Mouse (Mus musculus) kidney, adult 11 months (tissue): Measurements from ENCODE around the gene Mlycd.
"Not testable (repeated sequence)": the region's sequence is repeated elsewhere in the genome, so short reads cannot be mapped to it uniquely, and the experiment has no call there.

Experiments
- DNase-seq: peaks from one replicate; pipeline ENCODE4 v3.0.0; 2022

Gene Mlycd

DNA sequence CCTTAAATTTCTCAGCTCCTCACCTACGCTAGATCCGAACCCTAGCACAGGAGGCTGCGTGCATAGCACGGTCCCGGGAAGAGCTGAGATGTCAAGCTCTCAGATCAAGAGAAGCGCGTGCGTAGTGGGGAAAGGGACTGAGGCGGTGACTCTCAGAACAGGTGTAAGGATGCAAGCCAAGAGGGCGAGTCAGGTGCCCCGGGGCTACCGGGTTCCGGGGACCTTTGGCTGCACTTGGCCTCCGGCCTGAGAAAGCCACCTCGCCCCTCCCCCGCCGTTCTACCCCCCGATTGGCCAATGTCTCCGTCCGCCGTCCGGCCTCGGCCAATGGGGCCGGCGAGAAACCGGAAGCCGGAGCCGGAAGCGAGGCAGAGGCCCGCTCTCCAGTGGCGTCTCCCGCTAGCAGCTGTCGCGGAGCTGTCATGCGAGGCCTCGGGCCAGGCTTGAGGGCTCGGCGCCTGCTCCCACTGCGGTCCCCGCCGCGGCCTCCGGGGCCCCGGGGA lies at the start of gene Mlycd:
Mlycd (plus strand) TSS at position 355 of the 503 bp plus-strand sequence.
- DNase-seq = peak; percentile 94

DNA sequence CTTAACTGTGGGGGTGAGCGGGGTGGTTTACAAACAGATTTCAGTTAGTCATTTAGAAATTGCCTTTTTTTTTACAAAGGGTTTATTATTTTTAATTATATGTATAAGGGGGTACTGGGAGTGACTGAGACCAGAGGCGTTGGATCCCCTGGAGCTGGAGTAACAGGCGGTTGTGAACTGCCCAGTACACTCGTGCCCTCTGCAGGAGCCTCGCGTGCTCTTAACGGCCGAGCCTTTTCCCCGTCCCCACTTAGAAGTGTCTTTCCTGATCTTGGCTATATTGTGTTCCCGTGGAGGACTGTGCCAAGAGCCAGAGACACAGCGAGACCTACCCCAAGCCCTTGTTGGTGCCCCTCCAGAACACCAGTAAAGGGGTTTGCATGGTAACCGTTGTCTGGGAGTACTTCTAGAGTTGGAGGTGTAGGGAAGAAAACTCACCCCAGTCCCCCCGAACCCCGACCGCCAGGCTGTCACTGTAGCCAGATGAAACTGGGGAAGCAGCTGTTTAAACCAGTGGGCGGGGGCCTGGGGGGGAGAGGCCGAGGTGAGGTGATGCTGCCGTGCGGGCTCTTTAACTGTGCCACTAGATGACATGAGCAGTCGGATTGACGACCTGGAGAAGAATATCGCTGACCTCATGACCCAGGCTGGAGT lies 49.5 kb upstream of the Mlycd start:
- DNase-seq = peak; percentile 11

- no peak for DNase-seq
These were observed 49.0 kb upstream of the Mlycd start for GRCm38 (mm10) chr8:119345683-119346075.

DNA sequence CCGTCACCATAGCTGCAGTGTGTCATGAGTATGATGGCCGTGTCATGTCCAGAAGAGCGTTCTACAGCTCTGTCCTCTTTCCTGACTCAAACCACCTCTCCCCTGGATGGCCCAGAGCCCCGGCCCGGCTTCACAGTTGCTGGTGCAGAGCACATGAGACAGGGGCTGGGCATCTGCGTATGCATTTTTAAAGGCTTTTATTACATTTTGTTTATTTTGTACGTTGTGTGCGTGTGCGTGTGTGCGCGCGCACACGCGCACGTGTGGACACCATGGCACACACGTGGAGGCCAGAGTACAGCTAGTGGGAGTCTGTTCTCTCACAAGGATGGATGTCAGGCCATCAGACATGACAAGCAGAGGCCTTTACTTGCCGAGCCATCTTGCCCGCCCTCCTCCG lies 43.0 kb upstream of the Mlycd start:
- DNase-seq = no peak

DNA sequence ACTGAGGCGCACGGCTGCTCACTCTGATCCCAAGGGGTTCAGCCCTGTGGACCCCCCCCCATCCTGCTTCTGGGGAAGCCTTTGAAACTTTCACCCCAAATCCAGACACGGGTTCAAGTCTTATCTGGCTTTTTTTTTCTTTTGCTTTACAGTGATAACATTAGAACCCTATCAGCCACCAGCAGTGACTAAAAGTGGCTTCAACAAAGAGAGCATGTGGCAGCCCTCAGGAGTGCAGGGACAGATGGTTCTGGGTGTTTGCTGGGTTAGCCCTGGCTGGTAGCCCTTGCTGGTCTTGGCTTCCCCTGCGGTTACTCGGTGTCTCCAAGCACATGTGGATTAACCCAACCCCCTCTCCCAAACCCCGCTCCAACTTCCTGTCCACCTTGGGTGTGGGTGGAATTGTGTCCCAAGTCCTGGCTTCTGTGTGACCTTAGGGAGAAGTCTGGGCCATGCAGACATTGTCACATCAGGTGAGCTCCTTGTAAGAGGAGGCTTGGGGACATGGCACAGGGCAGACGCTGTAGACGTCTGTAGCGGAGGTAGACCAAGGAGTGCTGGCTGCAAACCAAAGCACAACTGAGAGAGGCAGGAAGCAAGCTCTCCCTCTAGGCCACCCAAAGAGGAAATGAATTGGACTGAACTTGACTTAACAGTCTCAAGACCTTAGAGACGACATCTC lies 41.6 kb upstream of the Mlycd start:
- no peak for DNase-seq

DNA sequence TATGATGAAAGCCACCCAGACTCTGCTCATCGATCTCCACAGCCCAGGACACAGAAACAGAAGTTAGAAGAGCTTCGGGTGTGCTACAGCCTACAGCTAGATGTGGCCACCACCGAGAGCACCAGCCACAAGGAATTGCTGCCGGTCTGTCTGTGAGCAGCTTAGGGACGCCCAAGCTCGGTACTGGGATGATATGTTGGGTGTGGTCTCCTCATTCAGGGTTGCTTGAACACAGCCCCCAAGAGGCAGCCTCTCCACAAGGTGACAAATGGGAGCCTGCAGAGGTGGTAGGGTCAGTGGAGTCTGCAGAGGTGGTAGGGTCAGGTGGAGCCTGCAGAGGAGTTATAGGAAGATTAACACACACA lies 41.0 kb upstream of the Mlycd start:
- no peak for DNase-seq

- DNase-seq = not testable (repeated sequence)
These were observed 38.0 kb upstream of the Mlycd start for GRCm38 (mm10) chr8:119356631-119357030.

- DNase-seq = no peak
These were observed 36.5 kb upstream of the Mlycd start for GRCm38 (mm10) chr8:119358175-119358574.

GRCm38 (mm10) chr8:119358836-119359235 lies 35.8 kb upstream of the Mlycd start:
- no peak for DNase-seq

DNA sequence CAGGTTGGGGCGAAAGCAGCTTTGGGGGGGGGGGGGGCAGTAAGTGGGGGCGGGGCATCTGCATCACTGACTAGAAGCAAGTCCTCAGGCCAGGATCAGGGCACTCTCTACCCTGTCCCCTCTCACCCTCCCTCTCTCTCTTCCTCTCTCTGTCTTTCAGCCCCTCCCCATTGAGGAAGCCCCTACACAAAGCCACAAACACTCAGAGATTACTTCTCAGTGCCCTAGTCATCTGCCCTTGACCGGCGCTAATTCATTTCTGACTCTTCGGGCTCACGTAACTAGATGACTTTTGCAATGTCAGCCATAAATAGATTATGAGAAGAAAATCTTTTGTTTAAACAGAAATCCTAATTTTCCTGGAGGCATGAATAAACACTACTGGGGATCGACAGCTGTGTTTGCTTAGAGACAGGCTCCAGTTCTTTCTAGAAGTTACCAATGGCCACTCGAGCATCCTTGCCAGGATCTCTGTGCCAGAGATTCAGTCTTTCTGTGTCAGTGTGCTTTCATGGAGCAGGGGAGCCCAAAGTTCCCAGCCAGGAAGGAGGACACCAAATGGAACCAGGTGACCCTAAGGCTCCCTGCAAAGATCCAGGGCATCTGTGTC lies 33.9 kb upstream of the Mlycd start:
- DNase-seq = no peak

DNA sequence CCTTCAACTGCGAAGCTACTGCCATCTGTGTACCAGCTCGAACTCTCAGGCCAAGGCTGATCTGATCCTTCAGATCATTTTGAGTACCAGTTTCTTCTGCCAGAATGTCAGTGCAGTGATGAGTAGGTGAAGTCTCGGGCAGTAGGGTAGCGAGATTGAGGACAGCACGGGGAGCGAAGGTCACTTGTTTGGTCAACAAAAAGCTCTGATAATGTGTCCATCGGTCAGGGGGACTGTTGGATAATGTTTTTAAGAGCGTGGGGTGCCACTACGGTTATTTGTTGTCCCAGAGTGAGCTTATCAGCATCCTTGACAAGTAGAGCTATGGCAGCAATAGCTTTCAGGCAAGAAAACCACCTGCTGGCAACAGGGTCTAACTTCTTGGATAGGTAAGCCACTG lies 20.0 kb upstream of the Mlycd start:
- not testable (repeated sequence) for DNase-seq

DNA sequence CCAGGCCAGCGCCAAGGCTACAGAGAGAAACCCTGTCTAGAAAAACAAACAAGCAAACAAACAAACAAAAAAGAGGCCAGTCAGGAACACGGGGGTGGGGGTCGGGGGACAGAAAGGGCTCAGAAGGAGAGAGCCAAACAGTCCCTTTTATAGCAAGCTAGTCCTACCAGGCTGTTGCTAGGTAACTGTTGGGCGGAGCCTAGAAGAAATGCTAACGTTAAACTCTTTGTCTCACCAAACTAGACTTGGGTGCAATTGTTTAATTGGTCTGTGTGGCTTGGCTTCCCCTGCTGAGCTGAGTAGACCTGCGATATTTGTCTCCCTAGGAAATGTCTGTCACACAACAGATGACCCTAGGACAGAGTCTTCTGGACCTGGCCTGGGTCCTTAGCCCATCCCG lies 16.2 kb upstream of the Mlycd start:
- DNase-seq = no peak

DNA sequence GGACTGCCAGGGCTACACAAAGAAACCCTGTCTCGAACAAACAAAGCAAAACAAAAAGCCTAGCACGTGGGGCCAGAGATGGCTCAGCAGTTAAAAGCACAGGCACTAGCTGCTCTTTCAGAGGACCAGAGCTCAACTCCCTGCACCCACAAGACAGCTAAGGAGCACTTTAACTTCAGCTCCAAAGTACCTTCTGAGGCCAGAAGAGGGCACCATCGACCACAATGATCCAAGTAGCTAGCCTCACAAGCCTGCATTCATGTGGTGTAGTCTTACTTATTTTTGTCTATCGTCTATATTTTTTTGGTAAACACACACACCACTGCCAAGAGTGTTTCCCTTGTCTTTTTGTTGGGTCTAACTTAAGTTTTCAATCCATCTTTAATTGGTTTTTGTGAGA lies 14.1 kb upstream of the Mlycd start:
- no peak for DNase-seq

DNA sequence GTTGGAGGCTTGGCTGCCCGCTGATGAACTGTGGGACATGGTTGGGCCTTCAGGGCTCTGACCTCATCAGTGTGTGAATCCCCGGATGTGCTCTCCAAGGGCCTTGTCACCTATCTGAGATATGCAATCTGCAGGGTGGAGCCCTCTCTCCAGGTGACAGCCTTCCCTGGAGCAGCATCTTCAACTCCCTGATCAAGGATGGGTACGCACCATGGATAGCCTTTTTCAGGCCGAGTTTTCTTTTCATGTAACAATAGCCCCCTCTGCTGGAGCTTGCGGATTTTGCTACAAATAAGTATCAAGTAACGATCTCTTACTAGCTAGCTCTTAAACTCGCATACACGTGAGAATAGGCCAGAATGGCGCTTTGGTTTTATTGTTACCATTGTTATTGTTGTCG lies 10.2 kb upstream of the Mlycd start:
- DNase-seq = peak; percentile 37

DNA sequence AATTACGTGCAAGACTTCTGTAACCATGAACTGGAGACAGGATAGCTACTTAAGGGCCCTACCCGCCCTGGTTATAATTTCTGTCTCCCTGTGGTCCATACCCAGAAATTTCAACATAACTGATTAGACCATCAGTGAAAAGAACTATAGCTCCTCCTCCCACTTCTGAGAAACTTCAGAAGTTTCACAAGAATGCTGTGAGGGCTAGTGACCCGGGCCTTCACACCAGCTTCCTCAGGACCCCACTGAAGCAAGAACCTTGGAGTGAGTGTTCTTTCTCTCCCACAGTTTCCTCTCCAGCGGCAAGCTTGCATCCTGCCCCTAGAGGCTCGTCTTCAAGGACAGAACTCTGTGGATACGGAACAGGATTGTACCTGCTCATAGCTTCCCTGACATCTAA lies 8.8 kb upstream of the Mlycd start:
- DNase-seq = no peak

GRCm38 (mm10) chr8:119386988-119387387 lies 7.7 kb upstream of the Mlycd start:
- DNase-seq = no peak

- no peak for DNase-seq
These were observed 581 bp upstream of the Mlycd start for GRCm38 (mm10) chr8:119394097-119394496.

DNA sequence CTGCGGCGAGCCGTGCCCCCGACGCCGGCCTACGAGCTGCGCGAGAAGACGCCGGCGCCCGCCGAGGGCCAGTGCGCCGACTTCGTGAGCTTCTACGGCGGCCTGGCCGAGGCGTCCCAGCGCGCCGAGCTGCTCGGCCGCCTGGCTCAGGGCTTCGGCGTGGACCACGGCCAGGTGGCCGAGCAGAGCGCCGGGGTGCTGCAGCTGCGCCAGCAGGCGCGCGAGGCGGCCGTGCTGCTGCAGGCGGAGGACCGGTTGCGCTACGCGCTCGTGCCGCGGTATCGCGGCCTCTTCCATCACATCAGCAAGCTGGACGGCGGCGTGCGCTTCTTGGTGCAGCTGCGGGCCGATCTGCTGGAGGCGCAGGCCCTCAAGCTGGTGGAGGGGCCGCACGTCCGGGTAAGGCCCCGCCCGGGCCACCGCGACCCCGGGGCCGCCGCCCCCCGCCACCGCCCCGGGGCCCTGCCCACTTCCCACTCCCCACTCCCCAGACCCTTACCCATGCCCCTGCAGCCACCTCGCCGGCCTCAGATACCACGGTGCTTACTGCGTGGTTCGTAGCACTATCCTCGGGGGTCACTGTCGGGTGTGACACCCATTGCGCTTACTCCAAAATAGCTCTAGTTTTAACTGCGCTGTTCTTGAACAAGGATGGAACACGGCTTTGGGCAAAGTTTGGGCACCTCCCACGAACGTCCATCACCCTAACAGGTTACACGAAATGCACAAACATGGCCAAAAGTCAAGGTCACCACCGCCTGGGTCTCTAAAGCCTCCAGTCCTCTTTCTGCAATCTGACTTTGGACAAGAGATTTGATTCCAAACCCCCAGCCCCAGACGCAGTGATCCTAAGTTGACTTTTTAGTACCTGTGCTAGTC lies 633 bp downstream of the Mlycd start:
- DNase-seq = no peak

GRCm38 (mm10) chr8:119398558-119398957 lies 3.9 kb downstream of the Mlycd start:
- no peak for DNase-seq

DNA sequence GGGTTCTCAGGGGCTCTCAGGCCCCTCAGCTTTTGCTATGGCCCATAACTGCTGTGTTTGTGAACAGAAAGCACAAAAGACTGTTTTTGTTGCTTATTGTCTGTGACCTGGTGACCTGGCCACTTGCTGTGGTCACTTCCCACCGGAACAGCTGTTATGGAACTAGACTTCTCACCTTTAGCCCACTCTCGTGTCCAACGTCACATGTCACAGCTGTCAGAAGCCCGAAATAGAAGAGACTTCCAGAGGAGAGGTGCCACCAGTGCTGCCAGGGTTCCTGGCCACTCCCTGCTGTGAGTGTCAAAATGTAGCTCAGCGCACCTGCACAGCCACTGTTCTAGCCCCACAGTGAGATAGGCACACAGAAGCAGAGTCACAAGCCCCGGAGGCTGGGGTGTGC lies 4.6 kb downstream of the Mlycd start:
- DNase-seq = no peak

DNA sequence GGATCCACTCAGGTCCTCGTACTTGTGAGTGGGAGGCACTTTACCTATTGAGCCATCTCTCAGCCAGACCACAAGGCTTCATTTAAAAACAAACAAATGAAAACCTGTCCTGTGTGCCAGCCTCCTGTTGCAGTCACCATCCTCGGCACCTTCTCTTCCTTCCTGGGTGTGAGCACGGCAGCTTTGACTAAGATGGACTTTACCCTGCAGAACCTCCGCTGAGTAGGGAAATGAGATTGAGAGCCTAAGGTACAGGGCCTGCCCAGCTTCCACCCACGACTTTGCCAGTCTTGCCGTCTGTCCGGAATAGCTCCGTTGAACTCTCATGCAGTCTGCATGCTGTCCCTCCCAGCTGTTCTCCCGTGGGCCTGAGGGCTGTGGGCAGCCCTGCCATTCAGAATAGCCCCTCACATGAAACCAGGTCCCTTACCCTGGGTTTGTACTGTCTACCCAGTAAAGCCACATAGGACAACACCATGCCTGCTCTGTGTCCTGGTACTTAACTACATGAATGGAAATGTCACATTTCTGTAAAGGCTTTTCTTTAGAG lies 5.5 kb downstream of the Mlycd start:
- DNase-seq = peak; percentile 59

DNA sequence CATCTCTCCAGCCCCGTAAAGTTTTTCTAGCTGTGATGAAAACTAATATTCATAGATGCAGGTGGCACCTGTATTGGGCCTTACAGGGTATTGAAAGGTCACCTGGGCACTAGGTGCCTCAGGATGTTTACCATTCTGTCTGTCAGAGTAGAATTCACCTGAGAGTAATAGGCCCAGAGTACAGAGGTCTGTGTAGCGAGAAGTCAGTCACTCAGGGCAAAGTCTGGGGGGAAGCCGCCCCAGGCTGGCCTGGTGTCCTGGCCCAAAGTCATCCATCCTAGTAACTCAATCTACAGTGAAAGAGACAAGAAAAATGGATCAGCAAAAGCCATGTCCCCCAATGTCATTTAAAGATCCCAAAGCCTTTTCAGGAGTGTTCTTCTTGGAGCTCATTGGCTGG lies 6.2 kb downstream of the Mlycd start:
- DNase-seq = peak; percentile 43

DNA sequence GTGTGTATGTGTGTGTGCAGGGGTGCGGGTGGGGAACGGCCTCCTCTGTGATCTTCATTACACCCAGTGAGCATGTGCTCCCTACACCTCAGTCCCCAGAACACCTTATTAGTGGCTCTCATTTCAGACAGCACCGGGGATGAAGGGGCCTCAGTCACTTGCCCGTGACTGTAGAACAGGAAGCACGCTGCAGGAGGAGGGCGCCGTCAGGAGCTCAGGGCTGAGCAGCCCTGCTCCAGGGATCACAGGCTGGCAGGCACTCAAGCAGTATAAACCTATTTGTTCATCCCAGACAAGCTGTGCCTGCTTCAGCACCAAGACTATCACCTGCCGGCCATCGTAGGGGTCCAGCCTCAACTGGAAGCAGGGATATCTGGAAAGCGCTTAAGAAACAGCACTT lies 9.2 kb downstream of the Mlycd start:
- DNase-seq = no peak
